Mouse (Mus musculus) heart, postnatal 0 days (tissue): ENCODE results near the gene Nfia.

Experiments used
- CTCF ChIP-seq: IDR thresholded peaks from 2 replicates; pipeline ENCODE4 v1.5.1; 2016; ENCODE audit warnings: antibody characterized with exemption, control low read depth, low read depth
- EP300 ChIP-seq: IDR thresholded peaks from 2 replicates; pipeline ENCODE4 v1.6.1; 2016; ENCODE audit warnings: antibody characterized with exemption, low read depth

- TF ChIP-seq CTCF (no peak), EP300 (no peak)
Observed at GRCm38 (mm10) chr4:98002206-98002605, 229.7 kb downstream of the Nfia start.
